Mouse (Mus musculus) liver, embryonic 16.5 days (tissue): ENCODE data around the gene Thpo. TPM values are rescaled to one million over a fixed set of nuclear protein-coding genes. Genes with fewer than 3 reads are reported as not detected.
A peak's percentile ranks its signal among the peaks of the same experiment; 100 is the strongest.

ENCODE experiments used
- ATAC-seq: fragments of 200-750 bp; cut with Nextera tagmentation; 2 replicates; pipeline ENCODE4 v1.8.0; 2017; ENCODE audit warnings: low read depth, mild to moderate bottlenecking, moderate number of reproducible peaks, moderate library complexity
- H3K27ac ChIP-seq: fragments of 300-500 bp; sonication (generic); 2 replicates; pipeline ENCODE4 v1.5.1; 2014; ENCODE audit warnings: mild to moderate bottlenecking, low read length
- H3K27me3 ChIP-seq: fragments of 300-500 bp; sonication (generic); 2 replicates; pipeline ENCODE4 v1.6.1; 2014; ENCODE audit warnings: low read depth, low read length, mixed read lengths; ENCODE audit not compliant: control insufficient read depth, insufficient read depth
- H3K36me3 ChIP-seq: fragments of 300-500 bp; sonication (generic); 2 replicates; pipeline ENCODE4 v1.6.1; 2014; ENCODE audit warnings: mild to moderate bottlenecking; ENCODE audit not compliant: control insufficient read depth, insufficient read depth
- H3K4me1 ChIP-seq: fragments of 300-500 bp; sonication (generic); 2 replicates; pipeline ENCODE4 v1.6.1; 2014; ENCODE audit warnings: low read depth, low read length, mixed read lengths; ENCODE audit not compliant: control insufficient read depth
- H3K4me2 ChIP-seq: fragments of 300-500 bp; sonication (generic); 2 replicates; pipeline ENCODE4 v1.6.1; 2014; ENCODE audit warnings: low read depth, low read length, mixed read lengths
- H3K4me3 ChIP-seq: fragments of 300-500 bp; sonication (generic); 2 replicates; pipeline ENCODE4 v1.5.1; 2014; ENCODE audit warnings: low read depth, mild to moderate bottlenecking, low read length
- H3K9ac ChIP-seq: fragments of 300-500 bp; sonication (generic); 2 replicates; pipeline ENCODE4 v1.6.1; 2014; ENCODE audit warnings: low read depth, low read length
- H3K9me3 ChIP-seq: fragments of 300-500 bp; sonication (generic); replicated peaks from 2 replicates; pipeline ENCODE4 v1.6.1; 2016; ENCODE audit warnings: low read length; ENCODE audit not compliant: control insufficient read depth
- WGBS: fragments of 180-500 bp; shearing (Covaris S2); extraction: QIAGEN DNeasy Blood & Tissue Kit; methylation state at CpG from one replicate; pipeline ENCODE4 v1.1.7; 2014; ENCODE audit not compliant: insufficient replicate concordance; 5-methylcytosine and 5-hydroxymethylcytosine counted together
- polyA plus RNA-seq: library from polyadenylated mRNA; unstranded; fragments of >200 nt; fragmentation: Nextera tagmentation; extraction: Ambion mirVana; gene quantifications from 2 replicates; pipeline ENCODE4 v1.2.1, GENCODE M21; 2015

The Thpo gene
- polyA plus RNA-seq, 1 experiment from 2014 or later = 6.1 TPM

- WGBS = 37% methylated on average over 4 of the region's 4 CpGs
- no peak overlapping the region for H3K4me3 ChIP-seq
- no peak overlapping the region for H3K9ac ChIP-seq
- H3K36me3 ChIP-seq = peaks cover 17% of the 10 kb centered on the region
- H3K4me1 ChIP-seq = peaks cover 66% of the 10 kb centered on the region
- H3K27me3 ChIP-seq = no peaks in the 10 kb centered on the region
- no peaks in the 10 kb centered on the region for H3K9me3 ChIP-seq
- H3K27ac ChIP-seq = no peak overlapping the region
- H3K4me2 ChIP-seq = no peak overlapping the region
- no peak for ATAC-seq
These were observed 23.5 kb downstream of the Thpo start for GRCm38 (mm10) chr16:20710810-20711209.

- peaks cover 17% of the 10 kb centered on the region for H3K36me3 ChIP-seq
- H3K4me2 ChIP-seq = no peak overlapping the region
- H3K9me3 ChIP-seq = no peaks in the 10 kb centered on the region
- H3K4me3 ChIP-seq = no peak overlapping the region
- no peak overlapping the region for H3K9ac ChIP-seq
- peaks cover 66% of the 10 kb centered on the region for H3K4me1 ChIP-seq
- H3K27ac ChIP-seq = no peak overlapping the region
- 93% methylated on average over 11 of the region's 11 CpGs for WGBS
- no peaks in the 10 kb centered on the region for H3K27me3 ChIP-seq
- ATAC-seq = no peak
These were observed 23.9 kb downstream of the Thpo start for GRCm38 (mm10) chr16:20710370-20710769.

GRCm38 (mm10) chr16:20708939-20709734 lies 25.2 kb downstream of the Thpo start:
- Histone ChIP-seq H3K4me3 (no peak overlapping the region), H3K4me1 (peaks cover 67% of the 10 kb centered on the region), H3K9me3 (no peaks in the 10 kb centered on the region), H3K27ac (no peak overlapping the region), H3K36me3 (peaks cover 17% of the 10 kb centered on the region), H3K4me2 (no peak overlapping the region), H3K9ac (no peak overlapping the region), H3K27me3 (no peaks in the 10 kb centered on the region)
- 76% methylated on average over 19 of the region's 19 CpGs for WGBS
- ATAC-seq = no peak

GRCm38 (mm10) chr16:20708220-20708938 lies 25.9 kb downstream of the Thpo start:
- Histone ChIP-seq H3K36me3 (peaks cover 17% of the 10 kb centered on the region), H3K9me3 (no peaks in the 10 kb centered on the region), H3K27me3 (no peaks in the 10 kb centered on the region), H3K4me3 (no peak overlapping the region), H3K27ac (no peak overlapping the region), H3K4me1 (peaks cover 66% of the 10 kb centered on the region), H3K4me2 (no peak overlapping the region), H3K9ac (no peak overlapping the region)
- WGBS = 91% methylated on average over 21 of the region's 21 CpGs
- ATAC-seq = no peak

GRCm38 (mm10) chr16:20706407-20707055 lies 27.8 kb downstream of the Thpo start:
- H3K4me3 ChIP-seq = no peak overlapping the region
- WGBS = 74% methylated on average over 2 of the region's 2 CpGs
- H3K4me1 ChIP-seq = peaks cover 67% of the 10 kb centered on the region
- peak overlapping the region; percentile 91 for H3K27ac ChIP-seq
- peaks cover 9% of the 10 kb centered on the region for H3K36me3 ChIP-seq
- H3K27me3 ChIP-seq = no peaks in the 10 kb centered on the region
- no peaks in the 10 kb centered on the region for H3K9me3 ChIP-seq
- no peak overlapping the region; the same call in 1 of the 2 replicates for H3K4me2 ChIP-seq
- H3K9ac ChIP-seq = peak overlapping the region; percentile 19; the same call in 1 of the 2 replicates
- ATAC-seq = peak; percentile 15

- Histone ChIP-seq H3K4me3 (no peak overlapping the region), H3K9ac (no peak overlapping the region), H3K27me3 (no peaks in the 10 kb centered on the region), H3K27ac (peak overlapping the region; percentile 91), H3K36me3 (peaks cover 5% of the 10 kb centered on the region), H3K4me2 (no peak overlapping the region), H3K9me3 (no peaks in the 10 kb centered on the region), H3K4me1 (peaks cover 64% of the 10 kb centered on the region)
- 49% methylated on average over 3 of the region's 3 CpGs for WGBS
- ATAC-seq = no peak
These were observed 28.5 kb downstream of the Thpo start for GRCm38 (mm10) chr16:20705786-20706185.

- Histone ChIP-seq H3K4me1 (peaks cover 64% of the 10 kb centered on the region), H3K4me3 (no peak overlapping the region), H3K9me3 (no peaks in the 10 kb centered on the region), H3K27ac (peak overlapping the region; percentile 91), H3K36me3 (peaks cover 3% of the 10 kb centered on the region; the same call in 1 of the 2 replicates), H3K9ac (peak overlapping the region; percentile 40), H3K27me3 (no peaks in the 10 kb centered on the region), H3K4me2 (peak overlapping the region; percentile 28)
- ATAC-seq = peak; percentile 77
- 37% methylated on average over 6 of the region's 6 CpGs for WGBS
These were observed 30.5 kb downstream of the Thpo start for GRCm38 (mm10) chr16:20703699-20704400.

GRCm38 (mm10) chr16:20703071-20703470 lies 31.2 kb downstream of the Thpo start:
- peak overlapping the region; percentile 28 for H3K4me2 ChIP-seq
- H3K9ac ChIP-seq = peak overlapping the region; percentile 17
- H3K27me3 ChIP-seq = no peaks in the 10 kb centered on the region; the same call in 1 of the 2 replicates
- peaks cover 2% of the 10 kb centered on the region; the same call in 1 of the 2 replicates for H3K36me3 ChIP-seq
- H3K4me3 ChIP-seq = peak overlapping the region; percentile 4; the same call in 1 of the 2 replicates
- H3K4me1 ChIP-seq = peaks cover 64% of the 10 kb centered on the region
- no peak for ATAC-seq
- no peaks in the 10 kb centered on the region for H3K9me3 ChIP-seq
- 77% methylated on average over 10 of the region's 10 CpGs for WGBS
- peak overlapping the region; percentile 91 for H3K27ac ChIP-seq
